In genomic region chr15:78898507-78899001, GRCm38 (mm10) we compare ENCODE assay signal across 8 mouse cellular contexts. TPM values are rescaled to one million over a fixed set of nuclear protein-coding genes. Genes with fewer than 3 reads are reported as not detected.
DNase-seq lines count a peak whose midpoint lies in the region; ATAC-seq and TF ChIP-seq lines count a peak whose summit lies in the region.

No protein-coding gene starts in this region.

- peaks cover 15% of the 10 kb centered on the region; the same call in 1 of the 2 replicates for H3K27me3 ChIP-seq in hindbrain, embryonic 15.5 days
- peaks cover 10% of the 10 kb centered on the region for H3K27me3 ChIP-seq in hindbrain, embryonic 16.5 days (replicated peaks; ENCODE audit: control insufficient read depth, insufficient read depth, low read length)
- H3K27me3 ChIP-seq in E14TG2a.4 (ENCODE audit: insufficient read depth, low read length), result 0 out of 2 replicates have a peak, but pooled peaks cover 5% of the 10 kb centered on the region
- H3K27me3 ChIP-seq in embryonic facial prominence, embryonic 14.5 days (replicated peaks; ENCODE audit: control insufficient read depth, insufficient read depth, low read length), result no peaks in the 10 kb centered on the region
- peaks cover 35% of the 10 kb centered on the region for H3K27me3 ChIP-seq in neural tube, embryonic 13.5 days

- peaks cover 27% of the 10 kb centered on the region for H3K4me1 ChIP-seq in hindbrain, embryonic 15.5 days (replicated peaks)
- peaks cover 12% of the 10 kb centered on the region for H3K4me1 ChIP-seq in hindbrain, embryonic 16.5 days (ENCODE audit: control insufficient read depth, insufficient read depth, low read depth, low read length)
- peaks cover 92% of the 10 kb centered on the region for H3K4me1 ChIP-seq in E14TG2a.4 (replicated peaks; ENCODE audit: low read depth, low read length)
- H3K4me1 ChIP-seq in embryonic facial prominence, embryonic 14.5 days (ENCODE audit: control insufficient read depth, insufficient read depth, low read length), result peaks cover 34% of the 10 kb centered on the region
- peaks cover 40% of the 10 kb centered on the region for H3K4me1 ChIP-seq in neural tube, embryonic 13.5 days (replicated peaks)

- no peak overlapping the region for H3K27ac ChIP-seq in hindbrain, embryonic 15.5 days (replicated peaks)
- H3K27ac ChIP-seq in hindbrain, embryonic 16.5 days (ENCODE audit: low read depth, low read length), result no peak overlapping the region
- peak overlapping the region; percentile 55; the same call in 1 of the 2 replicates for H3K27ac ChIP-seq in embryonic facial prominence, embryonic 14.5 days (replicated peaks; ENCODE audit: low read depth, low read length)
- no peak overlapping the region for H3K27ac ChIP-seq in neural tube, embryonic 13.5 days (replicated peaks)

- no peak for ATAC-seq in hindbrain, embryonic 15.5 days (ENCODE audit: low FRiP score, low read depth)
- no peak for ATAC-seq in hindbrain, embryonic 16.5 days
- no peak for ATAC-seq in embryonic facial prominence, embryonic 14.5 days (ENCODE audit: low read depth)
- no peak for ATAC-seq in neural tube, embryonic 13.5 days (ENCODE audit: low read depth)

- TF ChIP-seq CTCF in E14TG2a.4 (conservative IDR thresholded peaks at IDR 0.05; ENCODE audit: low read length), result no peak

- H3K4me2 ChIP-seq in hindbrain, embryonic 15.5 days, result peak overlapping the region; percentile 98; the same call in 1 of the 2 replicates
- H3K4me2 ChIP-seq in hindbrain, embryonic 16.5 days (ENCODE audit: low read length), result no peak overlapping the region
- H3K4me2 ChIP-seq in embryonic facial prominence, embryonic 14.5 days (ENCODE audit: low read depth, low read length), result peak overlapping the region; percentile 81
- 0 out of 2 replicates have a peak overlapping the region, but pooled peaks have one; percentile 90 for H3K4me2 ChIP-seq in neural tube, embryonic 13.5 days

- no peak overlapping the region for H3K9ac ChIP-seq in hindbrain, embryonic 15.5 days
- no peak overlapping the region for H3K9ac ChIP-seq in hindbrain, embryonic 16.5 days (ENCODE audit: low read depth, low read length)
- H3K9ac ChIP-seq in embryonic facial prominence, embryonic 14.5 days (ENCODE audit: low read depth, low read length), result peak overlapping the region; percentile 83; the same call in 1 of the 2 replicates
- H3K9ac ChIP-seq in neural tube, embryonic 13.5 days, result 0 out of 2 replicates have a peak overlapping the region, but pooled peaks have one; percentile 73

- 57% methylated on average over 6 of the region's 6 CpGs for WGBS in hindbrain, embryonic 15.5 days
- 55% methylated on average over 6 of the region's 6 CpGs for WGBS in hindbrain, embryonic 16.5 days
- 51% methylated on average over 6 of the region's 6 CpGs for WGBS in embryonic facial prominence, embryonic 14.5 days
- WGBS in neural tube, embryonic 13.5 days, result 59% methylated on average over 6 of the region's 6 CpGs

- no peak overlapping the region for H3K4me3 ChIP-seq in hindbrain, embryonic 15.5 days
- H3K4me3 ChIP-seq in hindbrain, embryonic 16.5 days (ENCODE audit: low read length), result no peak overlapping the region
- peak overlapping the region; percentile 89 for H3K4me3 ChIP-seq in E14TG2a.4 (replicated peaks; ENCODE audit: low read length)
- H3K4me3 ChIP-seq in embryonic facial prominence, embryonic 14.5 days (ENCODE audit: low read depth, low read length), result peak overlapping the region; percentile 80; the same call in 1 of the 2 replicates
- H3K4me3 ChIP-seq in neural tube, embryonic 13.5 days, result no peak overlapping the region

- peaks cover 1% of the 10 kb centered on the region; the same call in 1 of the 2 replicates for H3K36me3 ChIP-seq in hindbrain, embryonic 15.5 days
- no peaks in the 10 kb centered on the region for H3K36me3 ChIP-seq in hindbrain, embryonic 16.5 days (ENCODE audit: control insufficient read depth, insufficient read depth, low read length)
- H3K36me3 ChIP-seq in E14TG2a.4 (ENCODE audit: insufficient read depth, low read length), result peaks cover 30% of the 10 kb centered on the region
- H3K36me3 ChIP-seq in embryonic facial prominence, embryonic 14.5 days (ENCODE audit: control insufficient read depth, insufficient read depth, low read length), result peaks cover 30% of the 10 kb centered on the region; the same call in 1 of the 2 replicates
- H3K36me3 ChIP-seq in neural tube, embryonic 13.5 days, result peaks cover 10% of the 10 kb centered on the region

- no peak for DNase-seq in embryonic facial prominence, embryonic 14.5 days (ENCODE audit: low spot score)
- no peak for DNase-seq in frontal cortex, postnatal 14 days (ENCODE audit: low spot score in 2 of 2)
- no peak for DNase-seq in frontal cortex, postnatal 25 days (ENCODE audit: low spot score in 2 of 2)
- no peak for DNase-seq in urinary bladder, postnatal 14 days (ENCODE audit: low spot score)

- H3K9me3 ChIP-seq in hindbrain, embryonic 15.5 days, result no peaks in the 10 kb centered on the region
- no peaks in the 10 kb centered on the region for H3K9me3 ChIP-seq in hindbrain, embryonic 16.5 days (ENCODE audit: control insufficient read depth, low read length)
- H3K9me3 ChIP-seq in E14TG2a.4 (ENCODE audit: low read length), result no peaks in the 10 kb centered on the region
- H3K9me3 ChIP-seq in embryonic facial prominence, embryonic 14.5 days (ENCODE audit: control insufficient read depth, low read length), result no peaks in the 10 kb centered on the region
- no peaks in the 10 kb centered on the region for H3K9me3 ChIP-seq in neural tube, embryonic 13.5 days

RNA-seq across cellular contexts. Expression of gene Gm49510, which starts 0.9 kb away (rescaled TPM):
- not detected in 2 replicates for polyA plus RNA-seq in hindbrain, embryonic 15.5 days (2015; fragmentation: Nextera tagmentation; extraction: Ambion mirVana)
- polyA plus RNA-seq in hindbrain, embryonic 16.5 days (2015; fragmentation: Nextera tagmentation; extraction: Ambion mirVana), result 0.11 TPM in 1 of 2 replicates, not detected in the other
- 0.58 and 0.98 TPM in 2 replicates for polyA plus RNA-seq in embryonic facial prominence, embryonic 14.5 days (2014; fragmentation: Nextera tagmentation; extraction: Ambion mirVana)
- 0.37 TPM in 1 of 2 replicates, not detected in the other for polyA plus RNA-seq in neural tube, embryonic 13.5 days (2015; fragmentation: Nextera tagmentation; extraction: Ambion mirVana)

RNA-seq across cellular contexts. Expression of gene Sh3bp1, which starts 1.0 kb away (rescaled TPM):
- polyA plus RNA-seq in hindbrain, embryonic 15.5 days (2015; fragmentation: Nextera tagmentation; extraction: Ambion mirVana), result 4.2 and 4.5 TPM in 2 replicates
- polyA plus RNA-seq in hindbrain, embryonic 16.5 days (2015; fragmentation: Nextera tagmentation; extraction: Ambion mirVana), result 4.5 and 6.7 TPM in 2 replicates
- polyA plus RNA-seq in embryonic facial prominence, embryonic 14.5 days (2014; fragmentation: Nextera tagmentation; extraction: Ambion mirVana), result 40.8 and 44.1 TPM in 2 replicates
- 6.2 and 6.8 TPM in 2 replicates for polyA plus RNA-seq in neural tube, embryonic 13.5 days (2015; fragmentation: Nextera tagmentation; extraction: Ambion mirVana)

RNA-seq across cellular contexts. Expression of gene Pdxp, which starts 15.2 kb away (rescaled TPM):
- 96.1 and 110 TPM in 2 replicates for polyA plus RNA-seq in hindbrain, embryonic 15.5 days (2015; fragmentation: Nextera tagmentation; extraction: Ambion mirVana)
- 94.7 and 96.9 TPM in 2 replicates for polyA plus RNA-seq in hindbrain, embryonic 16.5 days (2015; fragmentation: Nextera tagmentation; extraction: Ambion mirVana)
- polyA plus RNA-seq in embryonic facial prominence, embryonic 14.5 days (2014; fragmentation: Nextera tagmentation; extraction: Ambion mirVana), result 19.6 and 21.0 TPM in 2 replicates
- 46.3 and 53.6 TPM in 2 replicates for polyA plus RNA-seq in neural tube, embryonic 13.5 days (2015; fragmentation: Nextera tagmentation; extraction: Ambion mirVana)

RNA-seq across cellular contexts. Expression of gene Gga1, which starts 21.6 kb away (rescaled TPM):
- 44.7 and 51.9 TPM in 2 replicates for polyA plus RNA-seq in hindbrain, embryonic 15.5 days (2015; fragmentation: Nextera tagmentation; extraction: Ambion mirVana)
- 46.1 and 51.8 TPM in 2 replicates for polyA plus RNA-seq in hindbrain, embryonic 16.5 days (2015; fragmentation: Nextera tagmentation; extraction: Ambion mirVana)
- 42.5 and 46.9 TPM in 2 replicates for polyA plus RNA-seq in embryonic facial prominence, embryonic 14.5 days (2014; fragmentation: Nextera tagmentation; extraction: Ambion mirVana)
- 44.0 and 51.0 TPM in 2 replicates for polyA plus RNA-seq in neural tube, embryonic 13.5 days (2015; fragmentation: Nextera tagmentation; extraction: Ambion mirVana)

RNA-seq across cellular contexts. Expression of gene Lgals1, which starts 28.0 kb away (rescaled TPM):
- 113 and 134 TPM in 2 replicates for polyA plus RNA-seq in hindbrain, embryonic 15.5 days (2015; fragmentation: Nextera tagmentation; extraction: Ambion mirVana)
- polyA plus RNA-seq in hindbrain, embryonic 16.5 days (2015; fragmentation: Nextera tagmentation; extraction: Ambion mirVana), result 105 and 169 TPM in 2 replicates
- polyA plus RNA-seq in embryonic facial prominence, embryonic 14.5 days (2014; fragmentation: Nextera tagmentation; extraction: Ambion mirVana), result 2,628 and 2,877 TPM in 2 replicates
- 273 and 356 TPM in 2 replicates for polyA plus RNA-seq in neural tube, embryonic 13.5 days (2015; fragmentation: Nextera tagmentation; extraction: Ambion mirVana)

Comparison
In these comparisons a context has a peak if more than half of its experiments do, and no peak if none do; other contexts are left out.
1. H3K4me3 ChIP-seq: peak in E14TG2a.4 (single experiment) and embryonic facial prominence, embryonic 14.5 days (single experiment); none in hindbrain, embryonic 15.5 days (single experiment), hindbrain, embryonic 16.5 days (single experiment) and neural tube, embryonic 13.5 days (single experiment).
2. H3K9ac ChIP-seq: peak in embryonic facial prominence, embryonic 14.5 days (single experiment) and neural tube, embryonic 13.5 days (single experiment); none in hindbrain, embryonic 15.5 days (single experiment) and hindbrain, embryonic 16.5 days (single experiment).